Comparison of ENCODE assay signal across 8 mouse cellular contexts in the genomic region with DNA sequence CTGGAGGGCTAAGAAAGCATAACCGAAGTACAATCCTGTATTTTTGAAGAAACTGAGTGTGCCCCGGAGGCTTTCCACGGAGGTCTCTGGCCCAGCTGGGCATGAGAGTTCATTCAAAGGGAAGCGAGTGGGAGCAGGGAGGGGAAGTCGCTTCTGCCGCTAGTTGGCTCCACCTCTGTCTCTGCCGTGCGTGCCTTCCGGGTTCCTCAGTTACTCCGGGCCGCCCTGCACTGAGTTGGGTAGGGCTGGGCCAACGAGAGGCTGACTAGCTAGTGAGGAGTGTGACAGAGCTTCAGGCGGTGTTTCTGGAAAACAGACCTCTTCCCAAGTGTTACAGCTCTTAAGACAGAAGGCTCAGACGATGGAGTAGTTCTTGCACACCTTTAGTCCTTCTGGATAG. TPM values are rescaled to one million over a fixed set of nuclear protein-coding genes. Genes with fewer than 3 reads are reported as not detected.
A peak's percentile ranks its signal among the peaks of the same experiment; 100 is the strongest.
DNase-seq lines count a peak whose midpoint lies in the region; TF ChIP-seq lines count a peak whose summit lies in the region.

No protein-coding gene starts in this region.

- TF ChIP-seq CTCF in spleen, adult 2 months (IDR thresholded peaks at IDR 0.05; ENCODE audit: extremely low read depth, insufficient read depth, insufficient read length, insufficient replicate concordance): peak; percentile 27; the same call in 1 of the 2 replicates

- H3K4me1 ChIP-seq in spleen, adult 2 months (ENCODE audit: control insufficient read depth, insufficient read depth, insufficient read length): peaks cover 4% of the 10 kb centered on the region; the same call in 1 of the 2 replicates

- WGBS in spleen, adult 2 months: 26% methylated on average over 14 of the region's 14 CpGs

- no peak for TF ChIP-seq POLR2A in spleen, adult 2 months (IDR thresholded peaks at IDR 0.05; ENCODE audit: low read depth, low read length)

- DNase-seq in adrenal gland, adult 2 months: peak; percentile 44
- DNase-seq in adrenal gland, adult 18-20 months (ENCODE audit: low spot score in 2 of 2): no peak
- DNase-seq in ovary, postnatal 36 days (ENCODE audit: low spot score): peak; percentile 21
- DNase-seq in ovary, postnatal 14 days (ENCODE audit: low spot score): no peak
- peak; percentile 18 to 32 for DNase-seq in heart, postnatal 36 days
- DNase-seq in lung, adult 18-20 months: peak; percentile 59 to 66
- peak in 1 of 2 experiments; percentile 60 for DNase-seq in spleen, adult 2 months (ENCODE audit: low read depth in 1 of 2, low spot score in 2 of 2)
- DNase-seq in left cerebral cortex, adult 11 months (ENCODE audit: low spot score): no peak

- no peaks in the 10 kb centered on the region for H3K27me3 ChIP-seq in spleen, adult 2 months (ENCODE audit: control insufficient read depth, insufficient read depth, low read length)

- H3K27ac ChIP-seq in spleen, adult 2 months (ENCODE audit: insufficient read depth, low read length): no peak overlapping the region

- no peak overlapping the region for H3K4me3 ChIP-seq in spleen, adult 2 months (ENCODE audit: extremely low read depth, insufficient read depth, insufficient read length)

- H3K36me3 ChIP-seq in spleen, adult 2 months (ENCODE audit: control insufficient read depth, insufficient read depth, low read length): no peaks in the 10 kb centered on the region

- intact Hi-C loops in heart, postnatal 36 days (cut with DNase I): no loop called here

RNA-seq across cellular contexts. Expression of a gene that starts 3.9 kb away (rescaled TPM):
- 10 to 100 TPM; 56.6 to 73.4 TPM for total RNA-seq in adrenal gland, adult 2 months (2021)
- 5.4 and 7.0 TPM in 2 replicates for polyA plus RNA-seq in adrenal gland, adult 2 months (2012; rRNA removed)
- 10 to 100 TPM; 54.5 to 72.1 TPM for total RNA-seq in adrenal gland, adult 18-20 months (2021)
- total RNA-seq in heart, postnatal 36 days (2021): 100 to 1,000 TPM; 120 to 136 TPM
- 4.2 and 5.2 TPM in 2 replicates for polyA plus RNA-seq in spleen, adult 2 months (2012; rRNA removed)

RNA-seq across cellular contexts. Expression of a gene that starts 14.9 kb away (rescaled TPM):
- 10 to 100 TPM; 19.3 to 25.7 TPM for total RNA-seq in adrenal gland, adult 2 months (2021)
- 3.2 and 3.5 TPM in 2 replicates for polyA plus RNA-seq in adrenal gland, adult 2 months (2012; rRNA removed)
- total RNA-seq in adrenal gland, adult 18-20 months (2021): 10 to 100 TPM; 19.3 to 21.7 TPM
- total RNA-seq in heart, postnatal 36 days (2021): 10 to 100 TPM; 24.7 to 25.6 TPM
- polyA plus RNA-seq in spleen, adult 2 months (2012; rRNA removed): 3.5 and 3.9 TPM in 2 replicates

RNA-seq across cellular contexts. Expression of a gene that starts 15.5 kb away (rescaled TPM):
- total RNA-seq in adrenal gland, adult 2 months (2021): 10 to 100 TPM; 84.3 to 91.7 TPM
- polyA plus RNA-seq in adrenal gland, adult 2 months (2012; rRNA removed): 15.3 and 23.8 TPM in 2 replicates
- total RNA-seq in adrenal gland, adult 18-20 months (2021): 100 to 1,000 TPM in 1 of 2 experiments, 10 to 100 TPM in 1; 61.2 to 113 TPM
- 1 to 10 TPM; 1.9 to 3.1 TPM for total RNA-seq in heart, postnatal 36 days (2021)
- 1.7 and 2.1 TPM in 2 replicates for polyA plus RNA-seq in spleen, adult 2 months (2012; rRNA removed)

RNA-seq across cellular contexts. Expression of a gene that starts 18.4 kb away (rescaled TPM):
- total RNA-seq in adrenal gland, adult 2 months (2021): 10 to 100 TPM; 57.5 to 66.2 TPM
- 104 and 127 TPM in 2 replicates for polyA plus RNA-seq in adrenal gland, adult 2 months (2012; rRNA removed)
- total RNA-seq in adrenal gland, adult 18-20 months (2021): 10 to 100 TPM; 66.2 to 83.2 TPM
- total RNA-seq in heart, postnatal 36 days (2021): 10 to 100 TPM; 18.5 to 21.5 TPM
- polyA plus RNA-seq in spleen, adult 2 months (2012; rRNA removed): 39.4 and 59.1 TPM in 2 replicates

RNA-seq across cellular contexts. Expression of a gene that starts 34.6 kb away (rescaled TPM):
- total RNA-seq in adrenal gland, adult 2 months (2021): under 1 TPM; 0.14 to 0.76 TPM
- 0.06 TPM in 1 of 2 replicates, not detected in the other for polyA plus RNA-seq in adrenal gland, adult 2 months (2012; rRNA removed)
- under 1 TPM; 0.13 to 0.33 TPM for total RNA-seq in adrenal gland, adult 18-20 months (2021)
- total RNA-seq in heart, postnatal 36 days (2021): under 1 TPM; 0.22 to 0.24 TPM
- polyA plus RNA-seq in spleen, adult 2 months (2012; rRNA removed): not detected in 2 replicates

Comparison
In these comparisons a context has a peak if more than half of its experiments do, and no peak if none do; other contexts are left out.
1. DNase-seq: peak in adrenal gland, adult 2 months (single experiment), ovary, postnatal 36 days (single experiment), heart, postnatal 36 days (2 of 2) and lung, adult 18-20 months (2 of 2); none in adrenal gland, adult 18-20 months (0 of 2), ovary, postnatal 14 days (single experiment) and left cerebral cortex, adult 11 months (single experiment).
2. RNA of a gene that starts 15.5 kb away (total RNA-seq): 61.2 to 113 TPM in adrenal gland, adult 18-20 months and 84.3 to 91.7 TPM in adrenal gland, adult 2 months; 1.9 to 3.1 TPM in heart, postnatal 36 days; every median in the first group is over 10 times any median in the second.